Mouse (Mus musculus) hematopoietic stem cell, adult 5-6 weeks (primary cell): ENCODE results near the gene Nr0b2. TPM values are rescaled to one million over a fixed set of nuclear protein-coding genes. Genes with fewer than 3 reads are reported as not detected.

Experiments used
- ATAC-seq, 2 experiments: fragments of 125-278 bp in 1 of 2; replicated peaks in 1 of 2; 2 replicates each; pipeline ENCODE4 v1.8.0; 2016 to 2017; ENCODE audit warnings: inconsistent platforms in 2 of 2, mild to moderate bottlenecking in 2 of 2, moderate number of reproducible peaks in 2 of 2, low read depth in 1 of 2, moderate TSS enrichment in 1 of 2; ENCODE audit not compliant: low FRiP score in 2 of 2, poor library complexity in 2 of 2, severe bottlenecking in 2 of 2, insufficient read depth in 1 of 2, low TSS enrichment in 1 of 2
- total RNA-seq: library from RNA; stranded (forward); fragments of 172-1452, 232-1000 nt; gene quantifications from 2 replicates; pipeline ENCODE4 v1.2.3, GENCODE M21; 2017

The Nr0b2 gene
- total RNA-seq, 1 experiment from 2014 or later, result not detected

GRCm38 (mm10) chr4:133553448-133554330 lies 513 bp downstream of the Nr0b2 start:
- peak; percentile 46 to 55 for ATAC-seq

- ATAC-seq, result no peak
Observed at GRCm38 (mm10) chr4:133557041-133557717, 4.0 kb downstream of the Nr0b2 start.

- no peak for ATAC-seq
Observed at GRCm38 (mm10) chr4:133559846-133560245, 6.7 kb downstream of the Nr0b2 start.

GRCm38 (mm10) chr4:133561622-133562021 lies 8.4 kb downstream of the Nr0b2 start:
- no peak for ATAC-seq

GRCm38 (mm10) chr4:133563123-133563571 lies 10.0 kb downstream of the Nr0b2 start:
- ATAC-seq, result peak; percentile 77 to 90

- no peak for ATAC-seq
Observed at GRCm38 (mm10) chr4:133567251-133567650, 14.1 kb downstream of the Nr0b2 start.

- no peak for ATAC-seq
Observed at GRCm38 (mm10) chr4:133569291-133570065, 16.3 kb downstream of the Nr0b2 start.

GRCm38 (mm10) chr4:133570066-133570466 lies 16.9 kb downstream of the Nr0b2 start:
- ATAC-seq, result no peak; a peak in 1 of 4 replicates

GRCm38 (mm10) chr4:133574070-133574842 lies 21.1 kb downstream of the Nr0b2 start, which contains the start of gene Gpatch3:
TSS of gene Gpatch3 (plus strand) at chr4:133574745.
- peak; percentile 87 to 96 for ATAC-seq

- no peak for ATAC-seq
Observed at GRCm38 (mm10) chr4:133574843-133575202, 21.6 kb downstream of the Nr0b2 start.

- ATAC-seq, result no peak
Observed at GRCm38 (mm10) chr4:133577983-133578382, 24.8 kb downstream of the Nr0b2 start.

- ATAC-seq, result 0 out of 4 replicates have a peak, but pooled peaks of 1 of the 2 experiments have one; percentile 8
Observed at GRCm38 (mm10) chr4:133583690-133584058, 30.5 kb downstream of the Nr0b2 start.

GRCm38 (mm10) chr4:133584059-133584951 lies 31.1 kb downstream of the Nr0b2 start, which contains the start of gene Gpn2:
TSS of gene Gpn2 (plus strand) at chr4:133584362.
- ATAC-seq, result peak; percentile 90

- peak; percentile 69 to 84 for ATAC-seq
Observed at GRCm38 (mm10) chr4:133592570-133592969, 39.4 kb downstream of the Nr0b2 start.

GRCm38 (mm10) chr4:133595538-133595937 lies 42.4 kb downstream of the Nr0b2 start:
- ATAC-seq, result no peak

GRCm38 (mm10) chr4:133596084-133596483 lies 42.9 kb downstream of the Nr0b2 start:
- ATAC-seq, result no peak
